Mouse (Mus musculus): ENCODE results near the gene Cnnm4.

- TF ChIP-seq POLR2A (IDR thresholded peaks at IDR 0.05; ENCODE audit: insufficient read length, low read depth), result no peak
- no peak for TF ChIP-seq MYOG (IDR thresholded peaks at IDR 0.05; ENCODE audit: control insufficient read depth in 1 of 3, insufficient read depth in 1 of 3, insufficient read length in 2 of 3, low read depth in 2 of 3)
- TF ChIP-seq TCF12 (IDR thresholded peaks at IDR 0.05; ENCODE audit: insufficient read depth, poor library complexity, severe bottlenecking), result no peak
- TF ChIP-seq CEBPB (IDR thresholded peaks at IDR 0.05; ENCODE audit: insufficient read depth, poor library complexity, severe bottlenecking), result no peak
- no peak for TF ChIP-seq SRF (IDR thresholded peaks at IDR 0.05; ENCODE audit: control insufficient read depth, insufficient read length, low read depth)
- no peak for TF ChIP-seq POLR2AphosphoS2 (IDR thresholded peaks at IDR 0.05; ENCODE audit: insufficient read length, low read depth)
- TF ChIP-seq E2F4 (IDR thresholded peaks at IDR 0.05; ENCODE audit: insufficient read depth), result no peak
- no peak for TF ChIP-seq MYOD1 (IDR thresholded peaks at IDR 0.05; ENCODE audit: control insufficient read depth in 1 of 3, insufficient read length in 2 of 3, low read depth in 2 of 3)
- TF ChIP-seq USF1 (IDR thresholded peaks at IDR 0.05; ENCODE audit: low read depth), result no peak
- no peak for TF ChIP-seq TCF3 (IDR thresholded peaks at IDR 0.05; ENCODE audit: insufficient read length, low read depth)
- no peak for TF ChIP-seq MAX (IDR thresholded peaks at IDR 0.05; ENCODE audit: low read depth)
- TF ChIP-seq REST (IDR thresholded peaks at IDR 0.05; ENCODE audit: insufficient read depth, insufficient read length), result no peak
Observed at GRCm38 (mm10) chr1:36496719-36497118, 25.3 kb downstream of the Cnnm4 start.

Data from myocyte (in vitro differentiated cells).